Mouse (Mus musculus): ENCODE data around the gene R3hdm2.
A peak's percentile ranks its signal among the peaks of the same experiment; 100 is the strongest.

Gene R3hdm2

GRCm38 (mm10) chr10:127380251-127380691 is at the start of gene R3hdm2:
Gene R3hdm2 (plus strand): TSS chr10:127380327.
- DNase-seq: peak; percentile 94

GRCm38 (mm10) chr10:127332211-127332874 is 47.8 kb upstream of the R3hdm2 start:
- no peak for DNase-seq

GRCm38 (mm10) chr10:127333152-127333551 is 47.0 kb upstream of the R3hdm2 start:
- no peak for DNase-seq

GRCm38 (mm10) chr10:127335271-127335670 is 44.9 kb upstream of the R3hdm2 start:
- no peak for DNase-seq

GRCm38 (mm10) chr10:127336952-127337351 is 43.2 kb upstream of the R3hdm2 start:
- no peak for DNase-seq

GRCm38 (mm10) chr10:127337536-127338099 is 42.5 kb upstream of the R3hdm2 start:
- DNase-seq: no peak

- DNase-seq: peak; percentile 96
Measured at GRCm38 (mm10) chr10:127338930-127339682, 41.0 kb upstream of the R3hdm2 start.

- peak; percentile 52 for DNase-seq
Measured at GRCm38 (mm10) chr10:127339683-127340576, 40.2 kb upstream of the R3hdm2 start.

- DNase-seq: no peak
Measured at GRCm38 (mm10) chr10:127340577-127341359, 39.4 kb upstream of the R3hdm2 start.

GRCm38 (mm10) chr10:127341360-127341690 is 38.8 kb upstream of the R3hdm2 start:
- DNase-seq: no peak

GRCm38 (mm10) chr10:127341891-127342639 is 38.1 kb upstream of the R3hdm2 start, which contains the start of gene Gli1:
Gene Gli1 (minus strand): TSS chr10:127341974.
- peak; percentile 91 for DNase-seq

GRCm38 (mm10) chr10:127343029-127343428 is 37.1 kb upstream of the R3hdm2 start:
- DNase-seq: no peak

GRCm38 (mm10) chr10:127346173-127346572 is 34.0 kb upstream of the R3hdm2 start:
- DNase-seq: no peak

GRCm38 (mm10) chr10:127348957-127349356 is 31.2 kb upstream of the R3hdm2 start:
- peak; percentile 27 for DNase-seq

GRCm38 (mm10) chr10:127349810-127350209 is 30.3 kb upstream of the R3hdm2 start:
- DNase-seq: no peak

GRCm38 (mm10) chr10:127350594-127351284 is 29.4 kb upstream of the R3hdm2 start:
- peak; percentile 78 for DNase-seq

GRCm38 (mm10) chr10:127351285-127351595 is 28.9 kb upstream of the R3hdm2 start:
- DNase-seq: no peak

GRCm38 (mm10) chr10:127351719-127352118 is 28.4 kb upstream of the R3hdm2 start:
- DNase-seq: no peak

GRCm38 (mm10) chr10:127352187-127352586 is 27.9 kb upstream of the R3hdm2 start:
- DNase-seq: no peak

GRCm38 (mm10) chr10:127352766-127353165 is 27.4 kb upstream of the R3hdm2 start:
- no peak for DNase-seq

All from lung, postnatal 36 days (tissue).